Mouse (Mus musculus) monocyte, adult 2 months (primary cell): ENCODE data around the gene Selenof.

Experiments used
- DNase-seq, 2 experiments: peaks; one replicate each; pipeline ENCODE4 v3.0.0; 2022; ENCODE audit warnings: low spot score in 2 of 2, low read depth in 1 of 2

Selenof gene

DNA sequence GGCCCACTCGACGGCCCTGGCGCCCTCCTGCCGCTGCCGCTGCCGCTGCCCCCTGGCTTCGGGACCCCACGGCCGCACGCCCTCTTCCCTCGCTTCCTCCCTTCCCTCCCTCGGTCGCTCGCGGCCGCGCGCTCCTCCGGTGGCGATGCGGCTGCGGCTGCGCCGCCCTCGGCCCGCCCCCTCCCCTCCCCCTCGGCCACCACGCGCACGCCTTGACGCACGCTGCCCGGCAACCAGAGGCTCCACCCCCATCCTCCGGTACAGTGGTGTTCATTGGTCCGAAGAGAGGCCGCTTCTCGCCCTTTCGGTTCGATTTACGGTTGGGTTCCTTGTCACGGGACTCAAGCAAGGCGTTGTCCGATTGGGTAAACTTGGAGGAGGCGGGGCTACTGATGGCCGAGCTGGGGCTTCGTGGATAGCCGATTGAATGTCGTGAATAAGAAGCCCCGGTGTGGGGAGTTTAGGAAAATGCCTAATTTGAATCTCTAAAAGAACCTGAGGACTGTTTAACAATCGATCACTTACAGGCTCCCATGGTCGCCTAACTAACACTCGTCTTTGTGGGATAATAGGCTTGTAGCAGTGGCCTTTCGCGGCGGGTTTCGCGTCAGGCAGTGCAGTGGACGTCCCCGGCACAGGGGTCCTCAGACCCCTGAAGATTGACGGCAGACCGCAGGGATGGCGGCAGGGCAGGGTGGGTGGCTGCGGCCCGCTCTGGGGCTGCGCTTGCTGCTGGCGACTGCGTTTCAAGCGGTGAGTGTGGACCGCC lies at the start of gene Selenof, which contains the start of gene Hs2st1:
TSS of gene Selenof (plus strand) at position 258 of the 769 bp plus-strand sequence.
TSS of gene Hs2st1 (minus strand) at position 135 of the 769 bp plus-strand sequence.
- peak; percentile 96 to 98 for DNase-seq

DNA sequence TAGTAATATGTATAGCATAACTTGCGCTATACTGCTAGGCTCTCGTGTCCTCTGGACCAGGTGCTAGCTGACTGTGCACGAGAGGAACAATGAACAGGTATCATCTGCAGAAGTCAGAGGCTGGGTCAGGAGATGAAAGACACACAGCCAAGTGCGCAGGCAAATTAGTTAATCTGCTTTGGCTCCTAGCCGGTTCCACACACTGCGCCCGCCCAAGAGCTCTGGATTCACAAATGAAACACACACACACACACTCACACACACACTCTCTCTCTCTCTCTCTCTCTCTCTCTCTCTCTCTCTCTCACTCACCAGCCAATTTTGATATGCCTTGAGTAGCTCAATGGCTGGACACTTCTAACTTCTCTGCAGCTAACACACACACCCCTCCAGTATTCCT lies 42.2 kb upstream of the Selenof start:
- DNase-seq = no peak

DNA sequence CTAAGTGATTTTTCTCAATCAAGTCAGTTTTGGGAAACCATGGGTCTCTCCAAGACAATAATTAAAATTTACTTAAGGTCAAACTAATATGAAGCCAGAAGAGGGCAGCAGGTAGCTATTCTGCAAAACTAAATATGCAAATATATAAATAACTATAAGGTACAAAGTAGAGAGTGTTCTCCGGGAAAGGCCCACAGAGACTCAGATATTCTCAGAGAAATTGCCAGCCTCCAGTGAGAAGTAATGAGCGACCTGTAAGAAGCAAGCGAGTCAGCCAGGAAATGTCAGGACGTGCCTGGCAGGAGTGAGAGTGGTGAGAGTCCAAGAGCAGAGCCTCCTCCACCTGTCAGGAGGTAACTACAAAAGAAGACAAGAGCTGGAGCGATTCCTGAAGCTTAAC lies 39.1 kb upstream of the Selenof start:
- no peak for DNase-seq

DNA sequence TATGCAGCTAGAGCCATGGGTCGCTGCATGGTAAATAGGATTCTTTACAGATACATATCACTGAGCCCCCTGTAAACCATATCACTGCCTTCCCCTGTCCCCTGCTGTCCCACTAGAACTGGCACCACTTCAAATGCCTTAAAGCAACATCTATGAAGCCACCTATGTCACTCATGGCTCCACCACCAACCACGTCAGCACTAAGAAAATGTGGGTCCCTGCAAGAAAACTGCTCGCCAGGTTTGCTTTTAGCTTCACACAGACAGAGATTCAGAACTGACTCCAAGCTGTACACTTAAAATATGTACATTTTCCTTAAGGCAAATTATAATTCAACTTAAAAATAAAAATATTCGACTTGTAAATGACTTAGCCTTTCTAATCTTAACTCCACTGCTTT lies 35.0 kb upstream of the Selenof start:
- DNase-seq = no peak

DNA sequence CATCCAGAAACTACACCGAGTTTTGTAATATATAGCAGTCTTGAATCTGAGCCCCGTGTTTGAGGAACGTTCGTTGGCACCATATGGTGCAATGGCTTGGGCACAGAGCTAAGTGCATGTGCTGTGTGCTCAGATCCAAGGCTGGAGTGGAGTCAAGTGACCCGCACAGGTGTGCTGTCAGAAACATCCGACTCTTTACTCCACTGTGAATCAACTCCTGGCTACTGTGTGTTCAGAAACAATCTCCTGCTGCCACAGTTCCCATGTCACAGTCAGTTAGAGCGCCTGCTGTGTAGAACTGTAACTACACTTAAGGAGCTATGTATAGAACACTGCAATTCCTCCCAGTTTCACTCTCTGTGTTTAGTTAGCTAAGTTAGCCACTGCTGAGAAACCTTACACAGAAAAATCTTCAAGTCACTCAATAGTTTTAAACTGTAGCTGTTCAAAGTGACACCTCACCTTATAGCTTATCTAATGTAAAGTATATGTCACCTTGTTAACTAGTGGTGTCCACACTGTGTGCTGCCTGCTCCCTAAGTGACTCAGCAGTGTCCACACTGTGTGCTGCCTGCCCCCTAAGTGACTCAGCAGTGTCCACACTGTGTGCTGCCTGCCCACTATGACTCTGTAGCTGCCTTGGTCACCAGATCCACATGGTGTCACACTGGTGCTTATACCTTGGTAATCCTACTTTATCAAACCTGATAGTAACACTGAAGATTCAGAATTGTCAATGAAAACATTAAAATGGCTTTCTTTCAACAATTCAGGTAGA lies 32.8 kb upstream of the Selenof start:
- DNase-seq = no peak

DNA sequence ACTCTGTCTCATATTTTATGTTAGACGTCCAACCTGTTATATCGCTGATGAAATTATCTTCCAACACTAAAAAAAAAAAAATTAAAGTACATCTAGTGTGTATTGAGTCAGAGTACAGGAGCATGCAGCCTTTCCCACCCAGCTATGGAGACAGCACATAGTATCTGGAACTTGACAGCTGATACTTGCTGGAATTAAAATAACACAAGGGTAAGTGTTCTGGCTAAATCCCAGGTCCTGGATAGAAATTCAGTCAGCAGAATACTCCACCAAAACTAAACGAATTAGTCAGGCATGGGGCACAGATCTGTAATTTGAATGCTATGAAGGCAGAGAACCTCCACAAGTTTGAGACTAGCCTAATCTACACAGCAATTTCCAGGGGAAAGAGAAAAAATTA lies 31.1 kb upstream of the Selenof start:
- no peak for DNase-seq

DNA sequence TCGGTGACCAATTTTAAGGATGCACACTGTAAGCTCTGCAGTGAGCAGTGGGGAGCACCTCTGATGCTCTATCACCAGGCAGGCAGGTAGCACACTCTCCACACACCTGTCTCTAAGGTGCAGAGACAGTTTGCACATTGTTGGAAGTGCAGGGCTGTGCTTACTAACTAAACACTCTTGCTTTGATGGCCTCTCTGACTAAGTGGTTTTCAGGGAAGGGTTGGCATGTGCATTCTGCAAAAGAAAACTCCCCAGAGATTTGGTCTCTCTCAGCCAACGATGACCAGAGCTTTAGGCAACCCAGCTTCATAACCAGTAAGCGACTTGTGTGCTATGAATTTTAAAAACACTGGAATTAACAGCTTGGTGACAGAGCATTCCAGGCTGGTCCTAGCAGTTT lies 29.3 kb upstream of the Selenof start:
- DNase-seq = no peak

DNA sequence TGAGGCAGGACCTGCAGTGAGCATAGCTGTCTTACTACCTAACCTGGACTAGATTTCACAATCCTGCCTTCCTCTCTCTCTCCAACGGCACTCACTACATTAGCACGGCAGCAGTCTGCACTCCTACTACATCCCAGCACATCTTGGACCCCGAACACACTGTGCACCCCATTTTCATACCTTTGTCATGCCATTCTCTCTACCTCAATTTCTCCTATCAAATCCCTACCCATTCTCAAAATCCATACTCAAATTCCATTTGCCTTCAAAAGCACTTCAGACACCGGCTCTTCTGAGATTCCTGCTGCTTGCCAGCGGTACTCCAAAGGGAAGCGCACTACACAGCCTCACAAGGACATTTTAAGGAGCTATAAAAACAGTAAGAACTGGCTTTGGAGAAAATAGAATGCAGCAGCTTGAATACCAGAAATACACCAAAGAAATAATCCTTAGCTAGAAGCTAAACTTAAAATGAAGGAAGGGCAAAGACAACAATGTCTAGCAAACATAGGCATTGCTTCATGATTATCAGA lies 28.1 kb upstream of the Selenof start:
- no peak for DNase-seq

DNA sequence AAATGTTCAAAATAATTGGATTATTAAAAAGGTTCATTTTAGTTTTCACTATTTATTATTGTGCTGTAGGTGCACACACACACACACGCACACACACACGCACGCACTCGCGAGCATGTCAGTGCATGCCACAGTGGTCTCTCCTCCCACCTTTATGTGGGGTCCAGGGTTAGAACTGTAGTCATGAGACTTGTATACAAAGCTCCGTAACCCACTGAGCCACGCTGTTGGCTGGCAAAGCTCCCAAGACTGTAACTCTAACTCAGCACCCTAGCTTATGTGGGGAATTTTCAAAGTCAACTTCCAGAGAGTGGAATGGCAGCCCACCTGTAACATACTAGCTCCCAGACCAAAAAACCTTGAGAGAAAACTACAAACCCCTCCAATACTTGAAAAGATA lies 25.0 kb upstream of the Selenof start:
- DNase-seq = no peak

DNA sequence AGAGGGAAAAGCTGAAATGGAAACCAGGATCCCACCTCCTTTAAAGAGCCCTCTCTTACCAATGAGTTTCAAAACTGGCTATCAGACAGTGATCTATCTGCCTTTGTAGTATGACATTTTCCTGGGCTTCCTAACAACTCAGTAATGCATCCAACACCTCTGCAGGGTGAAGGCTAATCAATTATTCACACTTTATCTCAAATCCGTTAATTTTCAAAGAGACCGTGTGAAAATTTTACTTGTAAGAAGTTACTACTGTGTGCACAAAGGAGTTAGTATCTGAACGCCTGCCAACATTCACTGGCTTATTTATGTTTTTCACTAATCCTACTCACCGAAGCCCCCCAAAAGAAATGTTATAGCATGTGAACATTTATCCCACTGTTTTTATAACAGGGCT lies 24.3 kb upstream of the Selenof start:
- no peak for DNase-seq

DNA sequence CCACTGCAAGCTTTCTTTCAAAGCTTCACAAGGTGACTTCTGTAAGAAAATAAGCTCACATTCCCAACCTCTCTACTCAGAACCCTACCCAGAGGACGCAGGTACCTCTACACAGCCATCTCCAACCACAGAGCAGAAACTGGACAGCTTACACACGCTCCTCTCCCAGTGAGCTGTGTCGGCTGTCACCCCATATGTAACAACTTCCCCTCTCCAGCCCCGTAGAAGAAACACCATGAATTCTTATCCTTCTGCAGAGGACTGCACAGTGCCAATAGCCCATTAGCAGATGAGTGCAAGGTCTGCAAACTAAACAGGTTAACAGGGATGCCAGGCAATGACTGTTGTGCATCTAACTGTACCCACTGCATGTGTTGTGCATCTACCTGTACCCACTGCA lies 23.6 kb upstream of the Selenof start:
- no peak for DNase-seq

DNA sequence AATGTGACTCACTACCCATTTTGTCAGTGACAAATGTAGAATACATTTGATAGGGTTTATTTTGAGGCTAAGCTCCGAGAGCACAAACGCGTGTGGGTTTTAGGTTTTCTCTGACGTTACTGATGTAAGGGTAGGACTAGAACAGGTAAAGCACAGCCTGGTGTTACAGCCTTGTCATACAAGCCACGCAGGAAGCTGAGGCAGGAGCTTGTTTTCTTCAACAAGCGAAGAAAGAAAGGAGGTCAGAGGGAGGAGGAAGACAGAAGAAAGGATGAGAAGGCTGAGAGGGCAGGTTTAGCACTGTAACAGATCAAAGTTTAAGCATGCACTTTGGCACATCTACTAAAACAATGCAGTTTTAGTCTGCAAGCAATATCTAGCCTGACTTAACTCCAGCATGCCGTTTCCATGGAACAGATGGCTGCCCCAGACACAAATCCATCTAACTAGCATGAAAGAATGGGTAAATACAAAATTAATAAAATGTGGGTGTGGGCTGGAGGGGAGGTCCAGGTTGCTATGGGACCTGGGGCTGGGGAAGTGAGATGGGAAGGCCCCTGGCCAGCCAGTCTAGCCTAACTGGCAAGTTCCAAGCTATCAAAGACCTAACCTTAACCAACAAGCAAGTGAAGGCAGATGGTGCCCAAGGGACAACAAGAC lies 21.8 kb upstream of the Selenof start:
- no peak for DNase-seq

DNA sequence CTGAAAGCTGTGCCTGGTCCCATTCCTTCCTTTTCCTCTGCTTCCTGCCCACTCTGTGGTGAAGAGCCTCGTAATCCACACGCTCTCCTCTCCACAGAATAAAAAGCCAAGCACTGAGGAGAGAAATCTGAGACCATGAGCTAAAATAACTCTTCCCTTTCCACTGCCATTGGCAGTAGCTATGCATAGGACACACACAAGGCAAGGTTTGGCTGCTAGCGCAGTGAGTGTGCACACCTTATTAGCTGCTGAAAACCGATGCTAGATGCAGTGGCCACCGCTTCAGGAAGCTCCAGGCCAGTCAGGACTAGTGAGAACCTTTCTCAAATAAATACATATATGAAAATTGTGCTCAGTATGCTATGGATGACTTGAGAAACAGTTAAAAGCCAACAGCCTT lies 20.1 kb upstream of the Selenof start:
- no peak for DNase-seq

DNA sequence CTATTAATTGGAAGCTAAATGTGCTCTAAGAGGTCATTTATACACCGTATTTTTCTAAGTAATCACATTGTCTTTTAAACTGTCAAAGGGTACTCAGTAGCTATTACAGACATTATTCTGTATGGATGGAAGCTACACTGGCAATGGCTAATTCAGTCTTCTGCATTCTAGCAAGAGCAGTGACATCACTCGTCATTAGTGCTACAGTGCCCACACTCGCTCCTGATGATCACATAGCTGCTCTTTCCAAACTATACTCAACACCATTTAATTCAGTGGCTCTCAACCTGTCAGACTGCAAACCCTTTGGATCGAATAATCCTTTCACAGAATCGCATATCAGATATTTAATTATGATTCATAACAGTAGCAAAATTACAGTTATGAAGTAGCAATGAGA lies 19.4 kb upstream of the Selenof start:
- DNase-seq = no peak

DNA sequence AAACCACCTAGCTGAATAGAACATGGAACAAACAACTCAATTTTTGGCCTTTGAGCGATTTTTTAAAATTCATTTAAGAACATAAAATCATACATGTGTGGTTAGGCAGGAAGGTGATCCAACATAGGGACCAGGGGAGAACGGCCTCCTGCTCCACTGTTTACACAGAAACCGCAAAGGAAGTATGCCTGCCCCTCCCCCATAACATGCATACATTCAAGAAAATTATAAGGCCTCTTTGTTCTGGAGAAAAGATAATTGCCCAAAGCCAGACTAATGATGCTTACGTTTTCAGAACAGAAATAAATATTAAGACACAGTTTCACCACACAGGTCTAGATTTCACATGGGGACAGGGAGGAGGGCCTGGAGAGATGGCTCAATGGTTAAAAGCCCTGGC lies 18.7 kb upstream of the Selenof start:
- no peak for DNase-seq

DNA sequence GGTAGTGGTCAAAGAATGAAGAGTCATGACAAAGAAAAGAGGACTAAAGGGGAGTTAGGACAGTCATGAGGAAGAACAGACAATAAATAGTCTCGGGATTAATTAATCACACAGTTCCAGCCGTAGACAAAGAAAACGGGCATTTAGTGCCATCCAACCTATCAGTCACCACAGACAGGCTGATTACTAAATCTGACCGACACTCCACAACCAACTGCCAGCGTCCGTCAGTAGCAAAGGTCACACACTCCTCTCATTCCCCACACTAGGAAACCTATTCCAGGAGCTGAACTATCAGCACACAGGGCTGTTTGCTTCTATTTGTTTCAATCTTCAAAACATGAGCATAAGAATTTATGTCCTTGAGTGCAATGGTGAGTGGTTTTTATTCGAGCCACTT lies 16.2 kb upstream of the Selenof start:
- no peak for DNase-seq

DNA sequence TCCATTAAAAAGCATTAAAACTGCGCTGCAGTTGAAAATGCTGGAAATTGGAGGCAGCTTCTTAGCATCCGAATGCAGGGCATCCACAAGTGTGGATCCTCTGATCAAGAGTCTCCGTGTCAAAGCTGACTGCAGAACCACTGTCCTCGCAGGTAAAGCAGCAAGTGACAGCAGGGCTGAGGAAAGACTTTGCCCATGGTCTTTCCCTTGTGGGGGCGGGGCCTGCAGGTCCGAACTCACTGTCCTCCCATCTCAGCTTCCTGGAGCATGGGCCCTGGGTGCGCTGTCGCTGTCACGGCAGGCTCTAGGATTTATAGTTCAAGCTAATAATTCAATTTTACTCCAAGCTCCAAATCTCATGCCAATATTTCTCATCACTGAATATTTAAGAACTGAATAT lies 15.6 kb upstream of the Selenof start:
- DNase-seq = no peak

DNA sequence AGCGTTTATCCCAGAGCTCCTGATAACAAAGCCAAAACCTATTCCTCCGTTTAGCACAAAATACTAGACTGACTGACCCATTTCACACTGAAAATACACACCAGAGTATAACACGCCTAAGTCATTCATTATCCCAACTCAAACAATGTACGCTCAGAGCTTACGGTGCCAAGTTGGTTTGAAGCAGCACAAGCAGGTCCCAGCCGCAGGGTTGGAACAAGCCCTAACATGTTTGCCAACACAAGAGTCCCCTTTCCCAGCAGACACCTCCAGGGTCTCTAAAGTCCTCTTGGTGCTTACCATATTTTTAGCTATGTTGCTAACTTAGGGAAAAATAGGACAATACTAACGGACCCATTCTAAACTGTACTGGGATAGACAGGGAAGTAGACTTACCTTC lies 15.0 kb upstream of the Selenof start:
- DNase-seq = no peak

DNA sequence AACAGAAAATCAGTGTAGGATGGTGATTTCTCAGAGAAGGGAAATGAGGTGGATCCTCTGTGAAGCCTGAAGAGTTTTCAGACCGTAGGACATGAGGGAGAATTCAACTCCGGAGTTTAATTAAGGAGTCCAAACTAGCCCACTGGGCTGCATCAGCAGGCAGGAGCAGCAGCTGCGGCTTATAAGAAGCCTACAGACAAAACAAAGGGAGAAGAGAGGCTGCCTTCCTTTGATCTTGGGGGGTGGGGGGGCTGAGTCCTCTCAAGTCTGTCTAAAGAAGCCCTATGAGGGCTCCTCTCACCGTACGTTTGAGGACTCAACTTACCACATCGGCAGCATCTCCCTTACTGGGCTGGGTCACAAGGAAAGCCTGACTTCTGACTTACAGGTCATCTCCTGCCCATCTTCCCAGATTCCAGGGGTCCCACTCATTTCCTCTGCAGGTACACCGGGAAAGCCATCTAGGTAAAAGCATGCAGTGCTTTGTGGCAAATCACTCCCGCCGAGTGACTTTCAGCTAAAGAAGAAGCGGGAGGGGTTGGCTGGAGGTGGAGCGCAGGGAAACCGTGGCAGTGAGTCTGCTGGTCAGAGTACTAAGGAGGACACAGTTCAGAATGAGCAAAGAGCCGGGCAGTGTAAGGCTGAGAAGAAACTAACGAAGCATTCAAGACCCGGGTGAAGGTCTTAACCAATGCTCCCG lies 13.3 kb upstream of the Selenof start:
- no peak for DNase-seq

DNA sequence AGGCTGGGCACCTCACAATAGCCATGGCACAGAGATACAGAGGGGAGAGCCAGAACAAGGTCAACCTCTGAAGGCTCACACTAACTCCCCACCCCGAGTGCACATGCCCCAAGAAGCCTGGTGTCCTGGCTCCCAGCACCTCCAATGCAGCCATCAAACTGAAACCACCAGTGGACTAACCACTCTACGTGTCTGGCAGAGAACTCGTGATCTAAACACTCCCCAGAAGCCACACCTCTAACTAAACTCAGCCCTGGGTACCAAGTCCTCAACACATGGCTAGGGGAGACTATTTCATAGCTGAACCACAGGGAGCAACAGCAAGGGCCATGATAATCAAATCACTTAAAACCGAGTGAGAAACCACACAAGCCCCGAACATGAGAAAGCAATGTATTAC lies 11.8 kb upstream of the Selenof start:
- no peak for DNase-seq
